Mouse (Mus musculus): ENCODE data around the gene Lztfl1.

- TF ChIP-seq POLR2A (IDR thresholded peaks at IDR 0.05; ENCODE audit: low read depth, low read length) (no peak), MAZ (IDR thresholded peaks at IDR 0.05; ENCODE audit: low read depth, low read length) (no peak), SMC3 (IDR thresholded peaks at IDR 0.05; ENCODE audit: low read depth, low read length) (no peak), CTCF (conservative IDR thresholded peaks at IDR 0.05 in 1 of 2, IDR thresholded peaks at IDR 0.05 in 1 of 2; ENCODE audit: low read depth in 2 of 2, low read length in 2 of 2) (no peak), BHLHE40 (IDR thresholded peaks at IDR 0.05; ENCODE audit: low read depth, low read length) (no peak), HCFC1 (IDR thresholded peaks at IDR 0.05; ENCODE audit: low read depth, low read length) (no peak), JUND (conservative IDR thresholded peaks at IDR 0.05; ENCODE audit: low read depth, low read length) (no peak), ZMIZ1 (IDR thresholded peaks at IDR 0.05; ENCODE audit: low read depth, low read length) (no peak), MAFK (IDR thresholded peaks at IDR 0.05; ENCODE audit: insufficient replicate concordance, low read length) (no peak), CHD2 (IDR thresholded peaks at IDR 0.05; ENCODE audit: low read length) (no peak), KAT2A (IDR thresholded peaks at IDR 0.05; ENCODE audit: insufficient replicate concordance, low read length) (no peak), ZNF384 (IDR thresholded peaks at IDR 0.05; ENCODE audit: low read depth, low read length) (no peak), POLR2AphosphoS2 (IDR thresholded peaks at IDR 0.05; ENCODE audit: low read depth, low read length) (no peak), ZC3H11A (IDR thresholded peaks at IDR 0.05; ENCODE audit: low read depth, low read length) (no peak)
Measured at GRCm38 (mm10) chr9:123701822-123702221, 15.7 kb downstream of the Lztfl1 start.
